Mouse (Mus musculus) heart, embryonic 16.5 days (tissue): ENCODE results near the gene Sox6. TPM values are rescaled to one million over a fixed set of nuclear protein-coding genes. Genes with fewer than 3 reads are reported as not detected.

Experiments
- ATAC-seq: fragments of 200-750 bp; cut with Nextera tagmentation; replicated peaks from 2 replicates; pipeline ENCODE4 v1.8.0; 2017; ENCODE audit warnings: moderate number of reproducible peaks; ENCODE audit not compliant: insufficient read depth, low FRiP score; ENCODE audit errors: extremely low read depth
- H3K27ac ChIP-seq: fragments of 300-500 bp; sonication (generic); 2 replicates; pipeline ENCODE4 v1.5.1; 2014; ENCODE audit warnings: mild to moderate bottlenecking, low read length, control low read depth, moderate library complexity
- H3K27me3 ChIP-seq: fragments of 300-500 bp; sonication (generic); 2 replicates; pipeline ENCODE4 v1.6.1; 2014; ENCODE audit warnings: low read length, mixed read lengths; ENCODE audit not compliant: control insufficient read depth, insufficient read depth
- H3K36me3 ChIP-seq: fragments of 300-500 bp; sonication (generic); 2 replicates; pipeline ENCODE4 v1.6.1; 2014; ENCODE audit not compliant: control insufficient read depth, insufficient read depth
- H3K4me1 ChIP-seq: fragments of 300-500 bp; sonication (generic); 2 replicates; pipeline ENCODE4 v1.6.1; 2014; ENCODE audit warnings: low read length, mixed read lengths; ENCODE audit not compliant: control insufficient read depth, insufficient read depth
- H3K4me2 ChIP-seq: fragments of 300-500 bp; sonication (generic); 2 replicates; pipeline ENCODE4 v1.6.1; 2014; ENCODE audit warnings: low read depth, mild to moderate bottlenecking, control low read depth, low read length
- H3K4me3 ChIP-seq: fragments of 300-500 bp; sonication (generic); 2 replicates; pipeline ENCODE4 v1.5.1; 2014; ENCODE audit warnings: mild to moderate bottlenecking, control low read depth, low read length
- H3K9ac ChIP-seq: fragments of 300-500 bp; sonication (generic); 2 replicates; pipeline ENCODE4 v1.6.1; 2014; ENCODE audit warnings: low read length, control low read depth
- H3K9me3 ChIP-seq: fragments of 300-500 bp; sonication (generic); replicated peaks from 2 replicates; pipeline ENCODE4 v1.6.1; 2016; ENCODE audit warnings: low read length; ENCODE audit not compliant: control insufficient read depth
- WGBS: fragments of 180-500 bp; shearing (Covaris S2); extraction: QIAGEN DNeasy Blood & Tissue Kit; methylation state at CpG from one replicate; pipeline ENCODE4 v1.1.7; 2014; 5-methylcytosine and 5-hydroxymethylcytosine counted together
- polyA plus RNA-seq: library from polyadenylated mRNA; unstranded; fragments of >200 nt; fragmentation: Nextera tagmentation; extraction: Ambion mirVana; gene quantifications from 2 replicates; pipeline ENCODE4 v1.2.1, GENCODE M21; 2015

Sox6 gene
- polyA plus RNA-seq, 1 experiment from 2014 or later = 25.6 TPM

DNA sequence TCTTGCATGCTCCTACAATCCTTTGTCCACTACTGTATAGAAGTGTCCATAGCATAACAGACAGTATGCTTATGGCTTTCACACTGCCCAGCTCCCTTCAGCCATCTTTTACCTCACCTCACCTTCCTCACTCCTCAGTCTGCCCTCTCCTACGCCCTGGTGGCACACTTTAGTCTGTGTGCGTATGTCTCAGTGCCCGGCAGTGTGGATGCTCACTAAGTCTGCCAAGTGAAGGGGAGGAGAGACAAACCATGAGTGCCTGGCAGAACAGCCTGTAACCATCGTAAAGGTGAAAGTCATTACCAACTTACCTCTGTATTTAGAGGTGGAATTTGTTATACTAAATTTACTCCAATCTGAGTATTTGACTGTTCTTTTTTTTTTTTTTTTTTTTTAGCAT is 35.9 kb downstream of the Sox6 start:
- ATAC-seq = no peak
- no peaks in the 10 kb centered on the region for H3K36me3 ChIP-seq
- 0 out of 2 replicates have a peak, but pooled peaks cover 3% of the 10 kb centered on the region for H3K4me1 ChIP-seq
- H3K9me3 ChIP-seq = no peaks in the 10 kb centered on the region
- H3K4me3 ChIP-seq = no peak overlapping the region
- WGBS = 85% methylated on average over 4 of the region's 4 CpGs
- H3K9ac ChIP-seq = no peak overlapping the region
- no peak overlapping the region for H3K27ac ChIP-seq
- H3K27me3 ChIP-seq = no peaks in the 10 kb centered on the region
- H3K4me2 ChIP-seq = no peak overlapping the region

DNA sequence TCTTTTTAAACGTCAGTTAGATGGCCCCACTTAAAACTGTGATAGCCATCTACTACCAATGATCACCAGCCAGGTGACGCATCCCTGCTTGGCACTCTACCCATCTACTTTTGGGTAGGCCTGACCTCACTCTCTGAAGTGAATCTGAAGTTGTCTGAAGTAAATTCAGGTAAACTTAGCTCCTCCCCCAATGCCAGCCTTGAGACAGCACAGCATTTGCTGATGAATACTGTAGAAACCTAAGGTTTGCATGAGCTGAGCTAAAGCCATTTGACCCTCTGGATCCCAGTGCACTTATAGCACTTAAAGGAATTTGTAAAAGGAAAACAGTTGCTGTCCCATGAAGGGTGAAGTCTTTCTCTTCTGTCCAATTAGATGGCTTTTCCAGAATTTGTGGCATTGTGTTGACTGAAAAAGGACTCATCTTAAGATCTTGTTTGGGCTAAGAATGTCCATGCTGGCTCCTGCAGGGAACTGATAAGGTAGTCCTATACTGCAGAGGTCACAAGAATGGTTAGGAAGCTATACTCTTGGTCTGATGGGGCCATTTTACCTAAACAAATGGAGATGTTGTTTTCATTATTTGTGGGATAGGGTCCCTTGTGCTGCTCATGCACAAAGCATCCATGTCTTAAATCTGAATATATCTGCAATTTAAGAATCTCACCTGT is 50.4 kb downstream of the Sox6 start:
- Histone ChIP-seq H3K9ac (no peak overlapping the region), H3K9me3 (no peaks in the 10 kb centered on the region), H3K27ac (no peak overlapping the region), H3K36me3 (no peaks in the 10 kb centered on the region), H3K4me2 (no peak overlapping the region), H3K4me1 (no peaks in the 10 kb centered on the region), H3K27me3 (no peaks in the 10 kb centered on the region), H3K4me3 (no peak overlapping the region)
- ATAC-seq = no peak
- WGBS = 83% methylated on average over 2 of the region's 2 CpGs

DNA sequence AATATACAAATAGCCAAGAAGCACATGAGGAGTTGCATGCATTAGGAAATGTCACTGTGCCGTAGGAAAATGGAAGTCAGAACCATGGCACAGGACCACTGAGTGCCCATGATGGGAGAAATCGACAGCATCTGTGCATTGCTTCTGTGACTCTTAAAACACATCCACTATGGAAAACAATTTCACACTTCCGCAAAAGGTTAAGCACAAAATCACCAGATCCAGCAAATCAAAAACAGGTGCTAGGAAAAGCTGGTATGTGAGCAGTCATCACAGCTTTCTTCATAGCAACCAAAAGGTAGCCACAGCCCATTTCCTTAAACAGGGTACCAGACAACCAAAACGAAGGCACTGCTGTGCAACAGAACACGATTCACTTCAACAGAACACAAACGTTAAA is 52.9 kb downstream of the Sox6 start:
- no peak for ATAC-seq
- Histone ChIP-seq H3K27me3 (no peaks in the 10 kb centered on the region), H3K4me3 (no peak overlapping the region), H3K9ac (no peak overlapping the region), H3K27ac (no peak overlapping the region), H3K4me2 (no peak overlapping the region), H3K4me1 (no peaks in the 10 kb centered on the region), H3K9me3 (no peaks in the 10 kb centered on the region), H3K36me3 (no peaks in the 10 kb centered on the region)
- WGBS = 81% methylated on average over 6 of the region's 6 CpGs

DNA sequence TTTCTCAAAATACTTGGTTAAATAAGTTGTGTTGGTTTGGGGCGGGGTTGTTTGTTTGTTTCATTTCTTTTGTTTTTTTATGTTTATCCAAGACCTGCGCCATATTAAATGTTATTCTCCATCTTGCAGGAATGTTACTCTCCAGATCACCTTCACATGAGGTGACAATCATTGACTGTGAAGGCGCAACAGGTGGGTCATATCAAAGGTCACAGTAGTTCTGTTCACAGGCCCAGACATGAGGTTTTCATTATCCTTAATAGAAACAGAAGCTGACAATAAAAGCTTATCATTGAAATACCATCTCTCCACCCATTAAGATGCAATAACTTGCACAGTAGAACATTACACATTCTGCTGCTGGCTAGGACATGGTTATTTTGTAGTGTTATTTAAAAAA is 54.5 kb downstream of the Sox6 start:
- Histone ChIP-seq H3K27ac (no peak overlapping the region), H3K9me3 (no peaks in the 10 kb centered on the region)
- 91% methylated on average over 3 of the region's 3 CpGs for WGBS

DNA sequence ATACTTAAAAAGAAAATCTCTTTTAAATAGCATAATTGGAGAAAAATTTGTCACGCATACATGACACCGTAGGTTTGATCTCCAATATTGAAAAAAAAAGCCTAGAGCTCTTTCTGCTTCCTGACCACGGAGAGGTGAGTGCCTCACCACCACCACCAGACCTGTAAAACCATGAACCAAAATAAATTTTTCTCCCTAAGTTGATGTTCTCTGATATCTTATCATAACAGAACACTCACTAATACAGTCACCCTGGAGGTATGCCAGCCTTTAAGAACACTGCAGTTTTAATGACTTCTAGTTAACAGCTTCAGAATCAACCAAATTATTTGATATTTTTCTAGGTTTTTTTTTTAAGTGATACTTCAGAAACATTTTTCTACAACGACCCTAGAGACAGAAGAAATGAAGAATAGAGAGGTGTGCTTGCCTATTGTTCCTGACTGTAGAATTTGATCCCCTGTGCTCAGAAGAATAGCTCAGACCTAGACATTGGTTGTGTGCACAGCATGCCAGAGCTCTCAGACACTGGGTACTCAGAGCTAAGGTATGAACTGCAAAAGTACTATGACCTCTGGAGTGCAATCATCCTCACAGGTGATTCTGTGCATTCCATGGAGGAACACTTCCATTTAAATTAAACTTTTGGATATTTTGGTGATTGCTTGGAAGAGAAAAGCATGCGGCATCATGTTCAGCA is 58.6 kb downstream of the Sox6 start:
- no peak for ATAC-seq
- no peak overlapping the region for H3K4me3 ChIP-seq
- WGBS = 81% methylated on average over 5 of the region's 5 CpGs

More for the DNA sequence above, 54.5 kb downstream of the Sox6 start:
- Histone ChIP-seq H3K36me3 (no peaks in the 10 kb centered on the region), H3K9ac (no peak overlapping the region), H3K4me2 (no peak overlapping the region), H3K27me3 (no peaks in the 10 kb centered on the region), H3K4me3 (no peak overlapping the region), H3K4me1 (no peaks in the 10 kb centered on the region)
- no peak for ATAC-seq

DNA sequence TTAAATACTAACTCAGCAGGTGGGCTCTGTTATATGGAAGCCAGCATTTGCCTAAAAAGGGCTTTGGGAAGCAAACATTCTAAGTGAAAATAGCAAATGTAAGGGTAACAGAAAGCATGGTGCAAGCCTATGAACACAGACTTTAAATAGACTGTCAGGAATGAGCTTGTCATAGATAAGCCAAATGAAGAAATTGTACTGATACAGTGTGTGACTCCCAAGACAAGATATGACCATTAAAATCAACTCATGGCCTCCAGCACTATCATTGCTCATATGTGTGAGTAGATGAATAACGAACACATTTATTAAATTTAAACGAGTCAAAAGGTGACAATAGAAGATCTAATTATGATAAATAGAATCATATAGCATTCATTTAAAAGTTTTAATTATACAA is 64.1 kb downstream of the Sox6 start:
- Histone ChIP-seq H3K27me3 (no peaks in the 10 kb centered on the region), H3K36me3 (0 out of 2 replicates have a peak, but pooled peaks cover 3% of the 10 kb centered on the region), H3K4me3 (no peak overlapping the region), H3K4me2 (no peak overlapping the region), H3K4me1 (peaks cover 3% of the 10 kb centered on the region; the same call in 1 of the 2 replicates), H3K9ac (no peak overlapping the region), H3K9me3 (no peaks in the 10 kb centered on the region), H3K27ac (no peak overlapping the region)
- 58% methylated on average over 2 of the region's 2 CpGs for WGBS
- no peak for ATAC-seq

More for the DNA sequence above, 58.6 kb downstream of the Sox6 start:
- Histone ChIP-seq H3K4me1 (no peaks in the 10 kb centered on the region), H3K27ac (no peak overlapping the region), H3K27me3 (no peaks in the 10 kb centered on the region), H3K9ac (no peak overlapping the region), H3K9me3 (no peaks in the 10 kb centered on the region), H3K36me3 (no peaks in the 10 kb centered on the region), H3K4me2 (no peak overlapping the region)

DNA sequence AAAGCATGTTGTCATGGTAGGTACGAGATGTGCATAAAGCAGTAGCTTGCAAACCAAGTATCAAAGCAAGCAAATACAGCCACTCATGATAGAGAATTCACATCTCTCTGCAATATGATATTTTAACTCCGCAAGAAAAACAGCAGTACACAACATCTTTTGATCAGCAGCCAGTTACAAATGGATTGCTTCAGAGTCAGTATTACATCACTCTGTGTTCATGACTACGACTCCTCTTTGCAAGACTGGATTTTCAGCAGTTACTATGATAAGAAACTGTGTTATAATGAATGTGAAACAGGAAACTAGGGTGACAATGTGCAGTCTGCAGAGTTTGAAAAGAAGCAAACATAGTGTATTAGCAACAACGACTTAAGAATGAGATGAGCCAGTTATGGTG is 71.4 kb downstream of the Sox6 start:
- Histone ChIP-seq H3K4me1 (peaks cover 2% of the 10 kb centered on the region; the same call in 1 of the 2 replicates), H3K27me3 (no peaks in the 10 kb centered on the region), H3K4me2 (no peak overlapping the region), H3K9ac (no peak overlapping the region), H3K36me3 (no peaks in the 10 kb centered on the region), H3K4me3 (no peak overlapping the region), H3K9me3 (no peaks in the 10 kb centered on the region), H3K27ac (no peak overlapping the region)
- no peak for ATAC-seq
- 71% methylated on average over 4 of the region's 4 CpGs for WGBS

DNA sequence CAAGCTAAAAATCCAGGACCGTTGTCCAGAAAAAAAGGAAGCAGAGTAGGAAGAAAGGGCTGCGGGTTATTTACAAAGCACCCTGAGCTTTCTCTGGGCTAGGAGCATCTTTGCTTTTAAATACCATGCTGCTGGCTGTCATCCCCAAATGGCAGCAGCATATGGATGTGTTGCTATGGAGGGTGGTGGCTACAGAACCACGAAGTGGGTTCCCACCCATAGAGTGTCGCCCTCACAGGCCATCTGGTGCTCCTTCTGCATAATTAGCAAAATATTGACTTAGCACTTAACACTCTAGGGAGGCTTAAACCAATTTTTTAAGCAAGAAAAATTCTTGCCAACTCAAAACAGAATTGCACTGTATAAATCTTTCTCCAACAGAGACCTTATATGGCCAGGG is 72.4 kb downstream of the Sox6 start:
- H3K36me3 ChIP-seq = no peaks in the 10 kb centered on the region
- 53% methylated on average over 4 of the region's 4 CpGs for WGBS
- no peak overlapping the region for H3K4me3 ChIP-seq
- no peak for ATAC-seq
- H3K27ac ChIP-seq = no peak overlapping the region
- H3K27me3 ChIP-seq = no peaks in the 10 kb centered on the region
- H3K4me2 ChIP-seq = no peak overlapping the region
- H3K9me3 ChIP-seq = no peaks in the 10 kb centered on the region
- H3K4me1 ChIP-seq = peaks cover 2% of the 10 kb centered on the region; the same call in 1 of the 2 replicates
- no peak overlapping the region for H3K9ac ChIP-seq

DNA sequence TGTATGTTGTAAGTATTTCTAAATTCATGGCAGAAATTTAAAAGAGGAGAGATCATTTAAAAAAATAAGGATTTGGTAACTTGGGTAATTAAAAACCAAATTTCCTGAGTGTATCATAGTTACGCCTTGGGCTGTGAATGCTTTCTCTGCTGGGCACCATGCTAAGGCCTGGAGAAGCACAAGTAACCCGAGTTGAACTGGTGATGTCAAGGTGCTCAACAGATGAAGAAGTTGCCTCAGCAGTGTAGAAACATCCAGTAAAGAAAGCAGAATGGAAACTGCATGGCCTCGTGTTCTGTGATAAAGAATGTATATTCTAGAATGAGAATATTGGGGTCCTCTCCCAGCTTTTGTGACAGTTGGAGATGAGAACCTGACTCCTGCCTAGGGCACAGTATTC is 85.5 kb downstream of the Sox6 start:
- no peak overlapping the region for H3K4me3 ChIP-seq
- peak overlapping the region; percentile 36; the same call in 1 of the 2 replicates for H3K4me2 ChIP-seq
- peak overlapping the region; percentile 51 for H3K27ac ChIP-seq
- 72% methylated on average over 3 of the region's 3 CpGs for WGBS
- no peaks in the 10 kb centered on the region for H3K9me3 ChIP-seq
- no peaks in the 10 kb centered on the region for H3K36me3 ChIP-seq
- H3K27me3 ChIP-seq = no peaks in the 10 kb centered on the region
- no peak overlapping the region for H3K9ac ChIP-seq
- peaks cover 18% of the 10 kb centered on the region for H3K4me1 ChIP-seq
- ATAC-seq = no peak
